Mouse (Mus musculus) C2C12 (cell line): ENCODE measurements around the gene Hoxd13. TPM values are rescaled to one million over a fixed set of nuclear protein-coding genes. Genes with fewer than 3 reads are reported as not detected.

Experiments used
- H3K27me3 ChIP-seq: one replicate; pipeline ENCODE4 v1.6.1; 2011; ENCODE audit not compliant: control insufficient read depth, insufficient read depth, insufficient read length
- H3K36me3 ChIP-seq: one replicate; pipeline ENCODE4 v1.6.1; 2011; ENCODE audit not compliant: control insufficient read depth, insufficient read depth
- H3K4me3 ChIP-seq: one replicate; pipeline ENCODE4 v1.5.1; 2011; ENCODE audit warnings: mild to moderate bottlenecking, control low read depth; ENCODE audit not compliant: poor library complexity, insufficient read depth, severe bottlenecking
- H3K79me2 ChIP-seq: one replicate; pipeline ENCODE4 v1.6.1; 2011; ENCODE audit not compliant: control insufficient read depth, insufficient read depth
- H3K79me3 ChIP-seq: one replicate; pipeline ENCODE4 v1.6.1; 2011; ENCODE audit warnings: low read depth, control low read depth
- H3ac ChIP-seq: one replicate; pipeline ENCODE3; 2011; ENCODE audit warnings: low read depth; ENCODE audit not compliant: control insufficient read depth, insufficient read length
- CEBPB ChIP-seq: IDR thresholded peaks from one replicate; pipeline ENCODE4 v1.6.1; 2011; ENCODE audit warnings: low read depth, mild to moderate bottlenecking, control low read depth, moderate library complexity
- CTCF ChIP-seq: IDR thresholded peaks from one replicate; pipeline ENCODE4 v1.5.1; 2011; ENCODE audit not compliant: control insufficient read depth, insufficient read depth, insufficient read length
- FOSL1 ChIP-seq: IDR thresholded peaks from one replicate; pipeline ENCODE4 v1.8.0; 2011; ENCODE audit warnings: mild to moderate bottlenecking, low read length; ENCODE audit not compliant: poor library complexity, insufficient read depth, severe bottlenecking
- MAX ChIP-seq: IDR thresholded peaks from one replicate; pipeline ENCODE4 v1.6.1; 2011; ENCODE audit warnings: mild to moderate bottlenecking, control low read depth
- MYOD1 ChIP-seq: IDR thresholded peaks from one replicate; pipeline ENCODE4 v1.6.1; 2011; ENCODE audit warnings: low read depth; ENCODE audit not compliant: control insufficient read depth, insufficient read length
- MYOG ChIP-seq: IDR thresholded peaks from one replicate; pipeline ENCODE4 v1.6.1; 2011; ENCODE audit not compliant: control insufficient read depth, insufficient read length; ENCODE audit errors: extremely low read depth
- USF1 ChIP-seq: IDR thresholded peaks from one replicate; pipeline ENCODE4 v1.6.1; 2011; ENCODE audit warnings: low read depth, mild to moderate bottlenecking, control low read depth, moderate library complexity
- polyA plus RNA-seq: library from polyadenylated mRNA; unstranded; fragments of >200 nt; fragmentation: generic; extraction: Trizol; gene quantifications from one replicate; pipeline ENCODE4 v1.2.1, GENCODE M21; 2012; ENCODE audit warnings: missing spikeins

Gene Hoxd13
- polyA plus RNA-seq, 1 experiment, result not detected

GRCm38 (mm10) chr2:74655821-74656631 lies 12.1 kb upstream of the Hoxd13 start:
- Histone ChIP-seq H3K4me3 (no peak overlapping the region), H3ac (no peak overlapping the region), H3K79me3 (no peaks in the 10 kb centered on the region), H3K79me2 (no peaks in the 10 kb centered on the region), H3K36me3 (no peaks in the 10 kb centered on the region), H3K27me3 (peaks cover 43% of the 10 kb centered on the region)
- TF ChIP-seq MAX (no peak), FOSL1 (no peak), USF1 (no peak), MYOD1 (no peak), CTCF (no peak), CEBPB (no peak), MYOG (no peak)

GRCm38 (mm10) chr2:74656632-74657021 lies 11.5 kb upstream of the Hoxd13 start:
- Histone ChIP-seq H3K27me3 (peaks cover 47% of the 10 kb centered on the region), H3K4me3 (no peak overlapping the region), H3K79me2 (no peaks in the 10 kb centered on the region), H3K79me3 (no peaks in the 10 kb centered on the region), H3ac (no peak overlapping the region), H3K36me3 (no peaks in the 10 kb centered on the region)
- TF ChIP-seq MYOD1, result no peak
- TF ChIP-seq FOSL1, result no peak
- TF ChIP-seq CEBPB, result no peak
- TF ChIP-seq CTCF, result no peak
- TF ChIP-seq MAX, result no peak
- TF ChIP-seq MYOG, result no peak
- TF ChIP-seq USF1, result no peak

- H3K36me3 ChIP-seq, result no peaks in the 10 kb centered on the region
- TF ChIP-seq FOSL1, result no peak
- no peak for TF ChIP-seq USF1
- TF ChIP-seq MYOG, result no peak
- TF ChIP-seq CTCF, result no peak
- no peak for TF ChIP-seq MAX
- no peak for TF ChIP-seq CEBPB
- no peak for TF ChIP-seq MYOD1
- H3K27me3 ChIP-seq, result peaks cover 48% of the 10 kb centered on the region
- H3K79me2 ChIP-seq, result no peaks in the 10 kb centered on the region
- H3K4me3 ChIP-seq, result no peak overlapping the region
- H3K79me3 ChIP-seq, result no peaks in the 10 kb centered on the region
- no peak overlapping the region for H3ac ChIP-seq
These were observed 10.7 kb upstream of the Hoxd13 start for GRCm38 (mm10) chr2:74657251-74658023.

- Histone ChIP-seq H3K4me3 (no peak overlapping the region), H3ac (no peak overlapping the region), H3K27me3 (peaks cover 50% of the 10 kb centered on the region), H3K36me3 (no peaks in the 10 kb centered on the region), H3K79me3 (no peaks in the 10 kb centered on the region), H3K79me2 (no peaks in the 10 kb centered on the region)
- no peak for TF ChIP-seq CTCF
- no peak for TF ChIP-seq MAX
- TF ChIP-seq MYOD1, result no peak
- TF ChIP-seq FOSL1, result no peak
- no peak for TF ChIP-seq USF1
- TF ChIP-seq MYOG, result no peak
- TF ChIP-seq CEBPB, result no peak
These were observed 10.0 kb upstream of the Hoxd13 start for GRCm38 (mm10) chr2:74658024-74658666.

- H3K79me2 ChIP-seq, result no peaks in the 10 kb centered on the region
- no peak overlapping the region for H3K4me3 ChIP-seq
- H3K27me3 ChIP-seq, result peaks cover 52% of the 10 kb centered on the region
- TF ChIP-seq USF1 (no peak), MAX (no peak), MYOG (no peak), MYOD1 (no peak), FOSL1 (no peak), CTCF (no peak), CEBPB (no peak)
- H3K79me3 ChIP-seq, result no peaks in the 10 kb centered on the region
- H3K36me3 ChIP-seq, result no peaks in the 10 kb centered on the region
- no peak overlapping the region for H3ac ChIP-seq
These were observed 9.3 kb upstream of the Hoxd13 start for GRCm38 (mm10) chr2:74658667-74659371.
